Mouse (Mus musculus): ENCODE data around the gene Rps6kb1. TPM values are rescaled to one million over a fixed set of nuclear protein-coding genes. Genes with fewer than 3 reads are reported as not detected.

Gene Rps6kb1
- polyA plus RNA-seq, 1 experiment from 2014 or later = 63.2 TPM

- Histone ChIP-seq H3K27me3 (ENCODE audit: control insufficient read depth, insufficient read depth, low read length) (no peaks in the 10 kb centered on the region), H3K4me2 (ENCODE audit: low read depth, severe bottlenecking) (no peak overlapping the region)
- 91% methylated on average over 6 of the region's 6 CpGs for WGBS
Observed at GRCm38 (mm10) chr11:86458866-86459265, 85.7 kb downstream of the Rps6kb1 start.

DNA sequence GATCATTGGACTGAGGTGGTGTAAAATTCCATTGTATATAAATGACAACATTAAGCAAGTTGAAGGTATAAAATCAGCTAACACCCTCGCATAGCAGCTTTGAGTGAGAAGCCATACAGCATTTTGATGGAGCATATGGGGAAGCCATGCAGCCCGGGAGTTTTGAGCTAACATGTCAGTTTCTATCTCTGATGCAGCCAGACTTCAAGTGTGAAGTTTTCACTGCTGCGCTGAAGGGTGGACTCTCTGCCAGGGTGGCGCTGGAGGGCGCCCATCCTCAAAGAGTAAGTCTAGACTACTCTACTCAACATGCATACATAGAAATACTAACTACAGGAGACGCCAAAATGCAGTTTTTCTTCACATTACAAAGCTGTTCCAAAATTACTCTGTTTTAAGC, 87.1 kb downstream of the Rps6kb1 start:
- Histone ChIP-seq H3K9ac (ENCODE audit: low read length) (no peak overlapping the region), H3K36me3 (ENCODE audit: control insufficient read depth, insufficient read depth, low read length) (no peaks in the 10 kb centered on the region), H3K4me3 (ENCODE audit: low read depth, low read length) (no peak overlapping the region), H3K4me2 (ENCODE audit: low read depth, severe bottlenecking) (no peak overlapping the region), H3K4me1 (ENCODE audit: control insufficient read depth, insufficient read depth, low read length) (no peaks in the 10 kb centered on the region), H3K27me3 (ENCODE audit: control insufficient read depth, insufficient read depth, low read length) (no peaks in the 10 kb centered on the region), H3K9me3 (ENCODE audit: control insufficient read depth, low read length) (no peaks in the 10 kb centered on the region), H3K27ac (replicated peaks; ENCODE audit: low read depth, low read length) (no peak overlapping the region)
- no peak for DNase-seq (ENCODE audit: low spot score)
- 86% methylated on average over 6 of the region's 6 CpGs for WGBS
- ATAC-seq (ENCODE audit: insufficient number of reproducible peaks, low FRiP score, low TSS enrichment, low read depth) = no peak

More at GRCm38 (mm10) chr11:86458866-86459265, 85.7 kb downstream of the Rps6kb1 start:
- Histone ChIP-seq H3K4me1 (ENCODE audit: control insufficient read depth, insufficient read depth, low read length) (no peaks in the 10 kb centered on the region), H3K4me3 (ENCODE audit: low read depth, low read length) (no peak overlapping the region), H3K9ac (ENCODE audit: low read length) (no peak overlapping the region), H3K36me3 (ENCODE audit: control insufficient read depth, insufficient read depth, low read length) (no peaks in the 10 kb centered on the region), H3K9me3 (ENCODE audit: control insufficient read depth, low read length) (no peaks in the 10 kb centered on the region), H3K27ac (replicated peaks; ENCODE audit: low read depth, low read length) (no peak overlapping the region)
- DNase-seq (ENCODE audit: low spot score) = no peak
- no peak for ATAC-seq (ENCODE audit: insufficient number of reproducible peaks, low FRiP score, low TSS enrichment, low read depth)

- Histone ChIP-seq H3K4me1 (ENCODE audit: control insufficient read depth, insufficient read depth, low read length) (no peaks in the 10 kb centered on the region), H3K27ac (replicated peaks; ENCODE audit: low read depth, low read length) (no peak overlapping the region), H3K27me3 (ENCODE audit: control insufficient read depth, insufficient read depth, low read length) (no peaks in the 10 kb centered on the region), H3K4me3 (ENCODE audit: low read depth, low read length) (no peak overlapping the region), H3K4me2 (ENCODE audit: low read depth, severe bottlenecking) (no peak overlapping the region), H3K9me3 (ENCODE audit: control insufficient read depth, low read length) (no peaks in the 10 kb centered on the region), H3K36me3 (ENCODE audit: control insufficient read depth, insufficient read depth, low read length) (no peaks in the 10 kb centered on the region), H3K9ac (ENCODE audit: low read length) (no peak overlapping the region)
- no peak for ATAC-seq (ENCODE audit: insufficient number of reproducible peaks, low FRiP score, low TSS enrichment, low read depth)
- DNase-seq (ENCODE audit: low spot score) = no peak
- WGBS = 91% methylated on average over 5 of the region's 5 CpGs
Observed at GRCm38 (mm10) chr11:86453991-86454390, 90.6 kb downstream of the Rps6kb1 start.

MicroRNAs encoded within 50 kb of the gene (microRNA counts, 519-probe panel; counts per million panel counts)
- 4,011 counts per million, percentile 58 among the panel's probes with 10 or more counts for microRNA mmu-miR-21

Small RNA genes within 50 kb of the gene (microRNA-seq; reads per million reads assigned to microRNA genes)
- gene Mir21a = 4,545 reads per million, percentile 88 among the genes with 10 or more reads in this experiment

Other genes starting within 250 kb of the Rps6kb1 start
- 13.0 and 14.9 TPM in 2 replicates for gene Med13, start 187.2 kb downstream of the Rps6kb1 start, polyA plus RNA-seq (2014; fragmentation: Nextera tagmentation; extraction: Ambion mirVana)
- gene Rnft1, start 60.1 kb downstream of the Rps6kb1 start, polyA plus RNA-seq (2014; fragmentation: Nextera tagmentation; extraction: Ambion mirVana) = 29.5 and 31.1 TPM in 2 replicates
- 10.7 and 15.2 TPM in 2 replicates for gene Tubd1, start 186 bp upstream of the Rps6kb1 start, polyA plus RNA-seq (2014; fragmentation: Nextera tagmentation; extraction: Ambion mirVana)
- 77.3 and 88.7 TPM in 2 replicates for gene Vmp1, start 139.0 kb upstream of the Rps6kb1 start, polyA plus RNA-seq (2014; fragmentation: Nextera tagmentation; extraction: Ambion mirVana)
- 43.6 and 45.4 TPM in 2 replicates for gene Ptrh2, start 139.2 kb upstream of the Rps6kb1 start, polyA plus RNA-seq (2014; fragmentation: Nextera tagmentation; extraction: Ambion mirVana)
- 143 and 157 TPM in 2 replicates for gene Cltc, start 212.8 kb upstream of the Rps6kb1 start, polyA plus RNA-seq (2014; fragmentation: Nextera tagmentation; extraction: Ambion mirVana)